Mouse (Mus musculus) R1 (cell line): ENCODE results near the gene Tmc3.
A peak's percentile ranks its signal among the peaks of the same experiment; 100 is the strongest.

Experiments used
- DNase-seq: peaks from one replicate; pipeline ENCODE4 v3.0.0-alpha.2; 2018; ENCODE audit warnings: low read depth, low spot score

The Tmc3 gene

GRCm38 (mm10) chr7:83637781-83638583, 53.3 kb downstream of the Tmc3 start:
- DNase-seq: no peak

- DNase-seq: no peak
Measured at GRCm38 (mm10) chr7:83639084-83639483, 54.4 kb downstream of the Tmc3 start.

- DNase-seq: no peak
Measured at GRCm38 (mm10) chr7:83640581-83640980, 55.9 kb downstream of the Tmc3 start.

- peak; percentile 31 for DNase-seq
Measured at GRCm38 (mm10) chr7:83641163-83641562, 56.4 kb downstream of the Tmc3 start.

GRCm38 (mm10) chr7:83643581-83643980, 58.9 kb downstream of the Tmc3 start:
- no peak for DNase-seq

- DNase-seq: no peak
Measured at GRCm38 (mm10) chr7:83644761-83645160, 60.0 kb downstream of the Tmc3 start.

GRCm38 (mm10) chr7:83645476-83645875, 60.7 kb downstream of the Tmc3 start:
- no peak for DNase-seq

- no peak for DNase-seq
Measured at GRCm38 (mm10) chr7:83648807-83649206, 64.1 kb downstream of the Tmc3 start.

- DNase-seq: no peak
Measured at GRCm38 (mm10) chr7:83650638-83651037, 65.9 kb downstream of the Tmc3 start.

GRCm38 (mm10) chr7:83652498-83652897, 67.8 kb downstream of the Tmc3 start:
- no peak for DNase-seq

- no peak for DNase-seq
Measured at GRCm38 (mm10) chr7:83653605-83654051, 68.9 kb downstream of the Tmc3 start.

- DNase-seq: no peak
Measured at GRCm38 (mm10) chr7:83654196-83654595, 69.5 kb downstream of the Tmc3 start.

GRCm38 (mm10) chr7:83654938-83655630, 70.4 kb downstream of the Tmc3 start:
- DNase-seq: no peak

- DNase-seq: no peak
Measured at GRCm38 (mm10) chr7:83658716-83659115, 74.0 kb downstream of the Tmc3 start.

- peak; percentile 12 for DNase-seq
Measured at GRCm38 (mm10) chr7:83659159-83660065, 74.7 kb downstream of the Tmc3 start.

- DNase-seq: peak; percentile 61
Measured at GRCm38 (mm10) chr7:83660273-83660691, 75.6 kb downstream of the Tmc3 start.

GRCm38 (mm10) chr7:83661031-83661430, 76.3 kb downstream of the Tmc3 start:
- no peak for DNase-seq

GRCm38 (mm10) chr7:83661763-83662162, 77.0 kb downstream of the Tmc3 start:
- DNase-seq: no peak

- no peak for DNase-seq
Measured at GRCm38 (mm10) chr7:83662711-83663375, 78.1 kb downstream of the Tmc3 start.

GRCm38 (mm10) chr7:83666087-83666595, 81.4 kb downstream of the Tmc3 start:
- DNase-seq: no peak
